Mouse (Mus musculus): ENCODE data around the gene Nbas. TPM values are rescaled to one million over a fixed set of nuclear protein-coding genes. Genes with fewer than 3 reads are reported as not detected.

Gene Nbas
- polyA plus RNA-seq, 1 experiment: 10.5 TPM

- Histone ChIP-seq H3K9ac (ENCODE audit: low read depth, poor library complexity, severe bottlenecking) (no peak overlapping the region), H3K4me1 (ENCODE audit: control insufficient read depth, insufficient read depth, low read length) (peaks cover 1% of the 10 kb centered on the region), H3K27me3 (ENCODE audit: control insufficient read depth, insufficient read depth, low read length, poor library complexity, severe bottlenecking) (no peaks in the 10 kb centered on the region), H3K9me3 (replicated peaks; ENCODE audit: control insufficient read depth, insufficient read depth, low read length, poor library complexity, severe bottlenecking) (no peaks in the 10 kb centered on the region), H3K4me3 (ENCODE audit: low read depth, low read length) (no peak overlapping the region), H3K36me3 (ENCODE audit: control insufficient read depth, insufficient read depth, low read length, poor library complexity, severe bottlenecking) (no peaks in the 10 kb centered on the region; the same call in 1 of the 2 replicates), H3K27ac (ENCODE audit: insufficient read depth, low read length) (no peak overlapping the region)
- no peak for TF ChIP-seq EP300 (IDR thresholded peaks at IDR 0.05; ENCODE audit: insufficient read depth, low read depth, low read length)
- TF ChIP-seq CTCF (IDR thresholded peaks at IDR 0.05; ENCODE audit: low read depth, low read length): no peak
- no peak for TF ChIP-seq POLR2A (IDR thresholded peaks at IDR 0.05; ENCODE audit: insufficient read depth, low read length)
These were observed 89.9 kb downstream of the Nbas start for GRCm38 (mm10) chr12:13358849-13359248.

- Histone ChIP-seq H3K9ac (ENCODE audit: low read depth, poor library complexity, severe bottlenecking) (no peak overlapping the region), H3K4me1 (ENCODE audit: control insufficient read depth, insufficient read depth, low read length) (peaks cover under 1% of the 10 kb centered on the region), H3K4me3 (ENCODE audit: low read depth, low read length) (no peak overlapping the region), H3K27me3 (ENCODE audit: control insufficient read depth, insufficient read depth, low read length, poor library complexity, severe bottlenecking) (no peaks in the 10 kb centered on the region), H3K36me3 (ENCODE audit: control insufficient read depth, insufficient read depth, low read length, poor library complexity, severe bottlenecking) (no peaks in the 10 kb centered on the region; the same call in 1 of the 2 replicates), H3K27ac (ENCODE audit: insufficient read depth, low read length) (no peak overlapping the region), H3K9me3 (replicated peaks; ENCODE audit: control insufficient read depth, insufficient read depth, low read length, poor library complexity, severe bottlenecking) (no peaks in the 10 kb centered on the region)
- no peak for TF ChIP-seq POLR2A (IDR thresholded peaks at IDR 0.05; ENCODE audit: insufficient read depth, low read length)
- no peak for TF ChIP-seq EP300 (IDR thresholded peaks at IDR 0.05; ENCODE audit: insufficient read depth, low read depth, low read length)
- no peak for TF ChIP-seq CTCF (IDR thresholded peaks at IDR 0.05; ENCODE audit: low read depth, low read length)
These were observed 91.4 kb downstream of the Nbas start for GRCm38 (mm10) chr12:13360183-13360811.

- no peak overlapping the region for H3K9ac ChIP-seq (ENCODE audit: low read depth, poor library complexity, severe bottlenecking)
- no peak overlapping the region for H3K4me3 ChIP-seq (ENCODE audit: low read depth, low read length)
- H3K36me3 ChIP-seq (ENCODE audit: control insufficient read depth, insufficient read depth, low read length, poor library complexity, severe bottlenecking): no peaks in the 10 kb centered on the region
- H3K27ac ChIP-seq (ENCODE audit: insufficient read depth, low read length): no peak overlapping the region
- no peak for TF ChIP-seq CTCF (IDR thresholded peaks at IDR 0.05; ENCODE audit: low read depth, low read length)
- H3K4me1 ChIP-seq (ENCODE audit: control insufficient read depth, insufficient read depth, low read length): no peaks in the 10 kb centered on the region
- no peaks in the 10 kb centered on the region for H3K27me3 ChIP-seq (ENCODE audit: control insufficient read depth, insufficient read depth, low read length, poor library complexity, severe bottlenecking)
- no peaks in the 10 kb centered on the region for H3K9me3 ChIP-seq (replicated peaks; ENCODE audit: control insufficient read depth, insufficient read depth, low read length, poor library complexity, severe bottlenecking)
These were observed 112.6 kb downstream of the Nbas start for GRCm38 (mm10) chr12:13381580-13381979.

- no peak for TF ChIP-seq EP300 (IDR thresholded peaks at IDR 0.05; ENCODE audit: insufficient read depth, low read depth, low read length)
- no peak for TF ChIP-seq POLR2A (IDR thresholded peaks at IDR 0.05; ENCODE audit: insufficient read depth, low read length)
- TF ChIP-seq CTCF (IDR thresholded peaks at IDR 0.05; ENCODE audit: low read depth, low read length): no peak
- Histone ChIP-seq H3K9me3 (replicated peaks; ENCODE audit: control insufficient read depth, insufficient read depth, low read length, poor library complexity, severe bottlenecking) (no peaks in the 10 kb centered on the region), H3K27me3 (ENCODE audit: control insufficient read depth, insufficient read depth, low read length, poor library complexity, severe bottlenecking) (no peaks in the 10 kb centered on the region), H3K9ac (ENCODE audit: low read depth, poor library complexity, severe bottlenecking) (no peak overlapping the region), H3K4me3 (ENCODE audit: low read depth, low read length) (no peak overlapping the region), H3K4me1 (ENCODE audit: control insufficient read depth, insufficient read depth, low read length) (no peaks in the 10 kb centered on the region), H3K27ac (ENCODE audit: insufficient read depth, low read length) (no peak overlapping the region), H3K36me3 (ENCODE audit: control insufficient read depth, insufficient read depth, low read length, poor library complexity, severe bottlenecking) (no peaks in the 10 kb centered on the region)
These were observed 113.1 kb downstream of the Nbas start for GRCm38 (mm10) chr12:13382046-13382445.

GRCm38 (mm10) chr12:13389644-13390043 is 120.7 kb downstream of the Nbas start:
- H3K36me3 ChIP-seq (ENCODE audit: control insufficient read depth, insufficient read depth, low read length, poor library complexity, severe bottlenecking): no peaks in the 10 kb centered on the region
- H3K27me3 ChIP-seq (ENCODE audit: control insufficient read depth, insufficient read depth, low read length, poor library complexity, severe bottlenecking): no peaks in the 10 kb centered on the region
- H3K4me1 ChIP-seq (ENCODE audit: control insufficient read depth, insufficient read depth, low read length): no peaks in the 10 kb centered on the region
- no peak for TF ChIP-seq EP300 (IDR thresholded peaks at IDR 0.05; ENCODE audit: insufficient read depth, low read depth, low read length)
- TF ChIP-seq POLR2A (IDR thresholded peaks at IDR 0.05; ENCODE audit: insufficient read depth, low read length): no peak
- no peak for TF ChIP-seq CTCF (IDR thresholded peaks at IDR 0.05; ENCODE audit: low read depth, low read length)
- H3K9me3 ChIP-seq (replicated peaks; ENCODE audit: control insufficient read depth, insufficient read depth, low read length, poor library complexity, severe bottlenecking): no peaks in the 10 kb centered on the region
- no peak overlapping the region for H3K4me3 ChIP-seq (ENCODE audit: low read depth, low read length)
- no peak overlapping the region for H3K9ac ChIP-seq (ENCODE audit: low read depth, poor library complexity, severe bottlenecking)
- no peak overlapping the region for H3K27ac ChIP-seq (ENCODE audit: insufficient read depth, low read length)

- Histone ChIP-seq H3K4me3 (ENCODE audit: low read depth, low read length) (no peak overlapping the region), H3K36me3 (ENCODE audit: control insufficient read depth, insufficient read depth, low read length, poor library complexity, severe bottlenecking) (no peaks in the 10 kb centered on the region), H3K4me1 (ENCODE audit: control insufficient read depth, insufficient read depth, low read length) (no peaks in the 10 kb centered on the region), H3K9ac (ENCODE audit: low read depth, poor library complexity, severe bottlenecking) (no peak overlapping the region), H3K27me3 (ENCODE audit: control insufficient read depth, insufficient read depth, low read length, poor library complexity, severe bottlenecking) (no peaks in the 10 kb centered on the region), H3K27ac (ENCODE audit: insufficient read depth, low read length) (no peak overlapping the region), H3K9me3 (replicated peaks; ENCODE audit: control insufficient read depth, insufficient read depth, low read length, poor library complexity, severe bottlenecking) (no peaks in the 10 kb centered on the region)
- TF ChIP-seq CTCF (IDR thresholded peaks at IDR 0.05; ENCODE audit: low read depth, low read length): no peak
- TF ChIP-seq EP300 (IDR thresholded peaks at IDR 0.05; ENCODE audit: insufficient read depth, low read depth, low read length): no peak
- no peak for TF ChIP-seq POLR2A (IDR thresholded peaks at IDR 0.05; ENCODE audit: insufficient read depth, low read length)
These were observed 141.3 kb downstream of the Nbas start for GRCm38 (mm10) chr12:13410191-13410590.
